Mouse (Mus musculus): Measurements from ENCODE around the gene Abraxas2. TPM values are rescaled to one million over a fixed set of nuclear protein-coding genes. Genes with fewer than 3 reads are reported as not detected.

The Abraxas2 gene
- polyA plus RNA-seq, 1 experiment from 2014 or later, result 41.4 TPM

DNA sequence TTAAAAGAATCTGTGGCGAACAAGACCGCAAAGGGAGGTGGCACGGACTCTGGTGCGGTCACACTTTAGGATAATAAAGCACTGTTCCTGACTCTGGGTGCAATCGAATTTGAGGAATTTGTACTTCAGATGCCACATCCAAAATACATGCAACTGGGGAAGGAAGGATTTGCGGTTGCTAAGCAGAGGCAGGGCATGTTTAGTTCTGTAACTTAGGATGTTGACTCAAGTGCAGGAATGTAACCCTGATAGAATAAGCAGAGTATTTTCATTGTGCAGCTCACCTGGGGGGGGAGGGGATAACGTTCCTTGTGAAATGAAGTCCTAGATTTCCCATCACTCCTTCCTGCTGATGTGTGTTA lies 45.0 kb upstream of the Abraxas2 start:
- 1% methylated on average over 7 of the region's 7 CpGs for WGBS
- Histone ChIP-seq H3K9me3 (ENCODE audit: control insufficient read depth, low read depth, low read length) (no peaks in the 10 kb centered on the region), H3K4me3 (ENCODE audit: low read depth, low read length) (peak overlapping the region; percentile 73), H3K4me2 (replicated peaks; ENCODE audit: low read depth, low read length) (peak overlapping the region; percentile 90), H3K27ac (ENCODE audit: low read length) (peak overlapping the region; percentile 89), H3K4me1 (ENCODE audit: control insufficient read depth, insufficient read depth, low read length) (peaks cover 32% of the 10 kb centered on the region), H3K36me3 (ENCODE audit: control insufficient read depth, insufficient read depth, low read length) (no peaks in the 10 kb centered on the region), H3K9ac (replicated peaks; ENCODE audit: low read depth, low read length) (peak overlapping the region; percentile 74; the same call in 1 of the 2 replicates), H3K27me3 (ENCODE audit: control insufficient read depth, insufficient read depth, low read length) (no peaks in the 10 kb centered on the region)
- no peak for ATAC-seq (ENCODE audit: insufficient number of reproducible peaks, insufficient read depth, low FRiP score, low read depth)

DNA sequence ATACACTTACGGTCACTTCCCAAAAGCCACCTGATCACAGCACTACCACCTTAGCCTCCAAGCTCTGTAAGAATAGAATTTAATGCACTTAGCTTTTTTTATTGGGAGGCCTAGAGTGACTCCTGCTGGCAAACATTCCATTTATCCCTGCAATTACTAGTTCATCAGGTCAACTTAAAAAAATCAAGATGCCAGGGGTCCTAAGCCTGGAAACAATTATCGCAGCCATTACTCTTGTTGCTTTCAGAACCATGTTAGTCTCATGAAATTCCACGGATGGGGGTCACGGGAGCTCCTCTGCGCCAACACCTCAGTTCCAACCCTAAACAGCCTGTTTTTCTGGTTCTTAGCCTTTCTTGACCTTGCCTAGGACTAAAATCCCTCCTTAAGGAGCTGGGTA lies 43.9 kb upstream of the Abraxas2 start:
- Histone ChIP-seq H3K27ac (ENCODE audit: low read length) (no peak overlapping the region), H3K4me3 (ENCODE audit: low read depth, low read length) (no peak overlapping the region), H3K27me3 (ENCODE audit: control insufficient read depth, insufficient read depth, low read length) (no peaks in the 10 kb centered on the region), H3K36me3 (ENCODE audit: control insufficient read depth, insufficient read depth, low read length) (no peaks in the 10 kb centered on the region), H3K9ac (replicated peaks; ENCODE audit: low read depth, low read length) (no peak overlapping the region), H3K9me3 (ENCODE audit: control insufficient read depth, low read depth, low read length) (no peaks in the 10 kb centered on the region), H3K4me1 (ENCODE audit: control insufficient read depth, insufficient read depth, low read length) (peaks cover 22% of the 10 kb centered on the region), H3K4me2 (replicated peaks; ENCODE audit: low read depth, low read length) (no peak overlapping the region)
- 64% methylated on average over 5 of the region's 5 CpGs for WGBS
- no peak for ATAC-seq (ENCODE audit: insufficient number of reproducible peaks, insufficient read depth, low FRiP score, low read depth)

DNA sequence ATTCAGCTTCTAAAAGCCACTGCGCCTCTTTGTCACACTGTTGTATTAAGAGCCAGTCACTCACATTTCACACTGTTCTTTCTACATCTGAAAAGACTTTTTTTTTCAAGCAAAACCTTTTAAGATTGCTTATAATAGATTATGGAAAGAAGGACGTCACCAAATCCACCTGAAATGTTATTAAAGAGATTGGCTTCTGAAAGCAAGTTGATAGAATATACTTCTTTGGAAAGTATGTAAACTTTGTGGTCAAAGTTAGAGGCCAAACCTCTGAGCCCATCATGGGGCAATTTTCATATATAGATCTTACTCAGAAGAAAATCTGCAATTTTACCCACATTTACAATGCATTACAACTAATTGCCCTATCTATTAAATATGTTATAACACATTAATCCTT lies 42.5 kb upstream of the Abraxas2 start:
- no peak overlapping the region for H3K9ac ChIP-seq (replicated peaks; ENCODE audit: low read depth, low read length)
- WGBS, result 65% methylated on average over 2 of the region's 2 CpGs
- no peaks in the 10 kb centered on the region for H3K9me3 ChIP-seq (ENCODE audit: control insufficient read depth, low read depth, low read length)
- no peak overlapping the region for H3K4me2 ChIP-seq (replicated peaks; ENCODE audit: low read depth, low read length)
- H3K36me3 ChIP-seq (ENCODE audit: control insufficient read depth, insufficient read depth, low read length), result no peaks in the 10 kb centered on the region; the same call in 1 of the 2 replicates
- 0 out of 2 replicates have a peak, but pooled peaks cover 9% of the 10 kb centered on the region for H3K4me1 ChIP-seq (ENCODE audit: control insufficient read depth, insufficient read depth, low read length)
- ATAC-seq (ENCODE audit: insufficient number of reproducible peaks, insufficient read depth, low FRiP score, low read depth), result no peak
- no peak overlapping the region for H3K27ac ChIP-seq (ENCODE audit: low read length)
- no peaks in the 10 kb centered on the region for H3K27me3 ChIP-seq (ENCODE audit: control insufficient read depth, insufficient read depth, low read length)
- H3K4me3 ChIP-seq (ENCODE audit: low read depth, low read length), result no peak overlapping the region

DNA sequence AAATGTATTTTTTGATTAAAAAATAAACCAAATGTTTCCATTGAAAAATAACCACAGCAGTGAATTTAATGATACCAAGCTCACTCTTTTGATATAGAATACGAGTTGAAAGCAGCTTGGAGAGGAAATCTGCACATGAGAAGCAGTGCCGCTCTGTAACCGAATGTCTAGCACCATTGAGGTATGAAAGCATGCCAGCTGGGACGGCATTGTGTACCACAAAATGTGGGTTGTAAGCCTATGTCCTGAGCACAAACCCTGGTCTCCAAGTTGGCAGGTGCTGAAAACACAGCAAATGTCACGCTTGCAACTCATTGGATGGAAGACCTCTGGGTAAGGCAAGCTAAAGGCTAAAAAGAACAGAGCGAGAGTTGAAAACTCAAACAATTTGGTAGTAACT lies 42.0 kb upstream of the Abraxas2 start:
- Histone ChIP-seq H3K27me3 (ENCODE audit: control insufficient read depth, insufficient read depth, low read length) (no peaks in the 10 kb centered on the region), H3K9me3 (ENCODE audit: control insufficient read depth, low read depth, low read length) (no peaks in the 10 kb centered on the region), H3K4me2 (replicated peaks; ENCODE audit: low read depth, low read length) (no peak overlapping the region), H3K27ac (ENCODE audit: low read length) (no peak overlapping the region), H3K4me1 (ENCODE audit: control insufficient read depth, insufficient read depth, low read length) (0 out of 2 replicates have a peak, but pooled peaks cover 4% of the 10 kb centered on the region), H3K4me3 (ENCODE audit: low read depth, low read length) (no peak overlapping the region), H3K36me3 (ENCODE audit: control insufficient read depth, insufficient read depth, low read length) (no peaks in the 10 kb centered on the region; the same call in 1 of the 2 replicates), H3K9ac (replicated peaks; ENCODE audit: low read depth, low read length) (no peak overlapping the region)
- 92% methylated on average over 6 of the region's 6 CpGs for WGBS
- no peak for ATAC-seq (ENCODE audit: insufficient number of reproducible peaks, insufficient read depth, low FRiP score, low read depth)

DNA sequence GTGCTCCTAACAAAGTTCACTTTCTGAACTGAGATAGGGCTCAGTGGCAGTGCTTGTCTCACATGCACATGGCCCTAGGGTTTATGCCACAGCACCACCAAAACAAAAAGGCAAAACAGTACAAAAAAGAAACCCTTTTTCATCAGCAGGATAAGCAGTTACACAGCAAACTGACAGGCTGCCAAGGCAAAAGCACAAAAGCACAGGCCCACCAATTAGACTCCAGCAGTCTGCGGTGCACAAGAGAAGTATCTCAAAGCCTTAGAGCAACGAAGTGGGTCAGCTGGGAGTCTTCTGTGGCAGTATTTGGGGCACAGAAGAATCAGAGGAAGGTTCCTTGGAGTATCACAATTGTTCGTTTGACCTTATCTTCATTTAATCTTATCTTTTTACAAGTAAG lies 38.3 kb upstream of the Abraxas2 start:
- 76% methylated on average over 3 of the region's 3 CpGs for WGBS
- no peak overlapping the region for H3K4me2 ChIP-seq (replicated peaks; ENCODE audit: low read depth, low read length)
- ATAC-seq (ENCODE audit: insufficient number of reproducible peaks, insufficient read depth, low FRiP score, low read depth), result no peak
- no peak overlapping the region for H3K27ac ChIP-seq (ENCODE audit: low read length)
- H3K36me3 ChIP-seq (ENCODE audit: control insufficient read depth, insufficient read depth, low read length), result peaks cover 6% of the 10 kb centered on the region; the same call in 1 of the 2 replicates
- H3K9me3 ChIP-seq (ENCODE audit: control insufficient read depth, low read depth, low read length), result no peaks in the 10 kb centered on the region
- H3K4me1 ChIP-seq (ENCODE audit: control insufficient read depth, insufficient read depth, low read length), result no peaks in the 10 kb centered on the region
- no peak overlapping the region for H3K9ac ChIP-seq (replicated peaks; ENCODE audit: low read depth, low read length)
- no peak overlapping the region for H3K4me3 ChIP-seq (ENCODE audit: low read depth, low read length)
- no peaks in the 10 kb centered on the region for H3K27me3 ChIP-seq (ENCODE audit: control insufficient read depth, insufficient read depth, low read length)

DNA sequence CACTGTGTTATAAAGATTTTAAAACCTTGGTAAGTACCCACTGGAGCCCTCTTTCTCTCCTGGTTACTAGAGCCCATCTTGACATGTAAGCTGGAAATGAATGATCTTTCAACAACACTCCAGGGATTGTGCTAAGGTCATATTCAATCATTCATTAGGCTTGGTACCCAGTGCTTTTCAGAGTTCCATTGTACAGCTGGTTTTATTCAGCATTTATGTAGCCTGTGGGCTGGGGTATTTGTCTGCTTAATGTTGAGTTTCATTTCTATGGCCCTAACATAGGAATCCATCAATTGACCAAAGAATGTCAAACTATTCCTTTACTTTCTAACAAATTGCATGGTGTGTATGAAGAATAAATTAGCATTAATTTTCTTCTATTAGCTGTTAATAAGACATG lies 35.2 kb upstream of the Abraxas2 start:
- no peak for ATAC-seq (ENCODE audit: insufficient number of reproducible peaks, insufficient read depth, low FRiP score, low read depth)
- no peaks in the 10 kb centered on the region for H3K9me3 ChIP-seq (ENCODE audit: control insufficient read depth, low read depth, low read length)
- peaks cover 14% of the 10 kb centered on the region; the same call in 1 of the 2 replicates for H3K36me3 ChIP-seq (ENCODE audit: control insufficient read depth, insufficient read depth, low read length)
- H3K4me3 ChIP-seq (ENCODE audit: low read depth, low read length), result no peak overlapping the region
- H3K27me3 ChIP-seq (ENCODE audit: control insufficient read depth, insufficient read depth, low read length), result no peaks in the 10 kb centered on the region
- H3K4me1 ChIP-seq (ENCODE audit: control insufficient read depth, insufficient read depth, low read length), result no peaks in the 10 kb centered on the region
- no peak overlapping the region for H3K4me2 ChIP-seq (replicated peaks; ENCODE audit: low read depth, low read length)
- H3K27ac ChIP-seq (ENCODE audit: low read length), result no peak overlapping the region
- no peak overlapping the region for H3K9ac ChIP-seq (replicated peaks; ENCODE audit: low read depth, low read length)

DNA sequence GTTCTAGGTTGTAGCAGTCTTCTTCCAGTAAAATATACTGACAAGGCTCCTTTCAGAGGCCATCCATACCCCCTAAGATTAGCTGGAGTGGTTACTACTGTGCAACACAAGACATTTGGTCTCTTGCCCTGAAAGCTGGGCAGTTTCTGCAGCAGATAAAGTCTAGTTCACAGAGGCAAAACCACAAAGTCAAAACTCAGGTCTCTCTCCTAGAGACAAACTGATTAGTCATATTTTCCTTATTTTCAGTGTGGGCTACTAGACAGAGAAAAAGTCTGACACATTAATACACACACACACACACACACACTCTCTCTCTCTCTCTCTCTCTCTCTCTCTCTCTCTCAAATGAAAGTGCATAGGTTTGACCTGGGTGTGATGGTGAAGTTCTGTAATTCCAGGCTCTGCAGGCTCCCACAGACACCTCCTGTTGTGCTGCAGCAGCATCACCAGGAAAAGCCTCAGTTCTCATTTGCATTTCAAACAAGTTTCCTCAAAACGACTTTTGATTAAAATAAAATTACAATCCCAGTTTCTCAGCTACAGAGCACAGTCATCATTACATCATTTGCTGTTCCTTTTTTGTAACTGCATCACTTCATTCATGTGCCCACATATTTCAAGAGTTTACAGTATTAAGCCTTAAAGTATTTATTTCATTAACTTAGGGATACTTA lies 34.5 kb upstream of the Abraxas2 start:
- Histone ChIP-seq H3K4me2 (replicated peaks; ENCODE audit: low read depth, low read length) (no peak overlapping the region), H3K9me3 (ENCODE audit: control insufficient read depth, low read depth, low read length) (no peaks in the 10 kb centered on the region), H3K36me3 (ENCODE audit: control insufficient read depth, insufficient read depth, low read length) (peaks cover 14% of the 10 kb centered on the region; the same call in 1 of the 2 replicates), H3K4me3 (ENCODE audit: low read depth, low read length) (no peak overlapping the region), H3K9ac (replicated peaks; ENCODE audit: low read depth, low read length) (no peak overlapping the region), H3K27me3 (ENCODE audit: control insufficient read depth, insufficient read depth, low read length) (no peaks in the 10 kb centered on the region), H3K4me1 (ENCODE audit: control insufficient read depth, insufficient read depth, low read length) (no peaks in the 10 kb centered on the region), H3K27ac (ENCODE audit: low read length) (no peak overlapping the region)
- 19% methylated on average over 1 of the region's 1 CpGs for WGBS
- no peak for ATAC-seq (ENCODE audit: insufficient number of reproducible peaks, insufficient read depth, low FRiP score, low read depth)

DNA sequence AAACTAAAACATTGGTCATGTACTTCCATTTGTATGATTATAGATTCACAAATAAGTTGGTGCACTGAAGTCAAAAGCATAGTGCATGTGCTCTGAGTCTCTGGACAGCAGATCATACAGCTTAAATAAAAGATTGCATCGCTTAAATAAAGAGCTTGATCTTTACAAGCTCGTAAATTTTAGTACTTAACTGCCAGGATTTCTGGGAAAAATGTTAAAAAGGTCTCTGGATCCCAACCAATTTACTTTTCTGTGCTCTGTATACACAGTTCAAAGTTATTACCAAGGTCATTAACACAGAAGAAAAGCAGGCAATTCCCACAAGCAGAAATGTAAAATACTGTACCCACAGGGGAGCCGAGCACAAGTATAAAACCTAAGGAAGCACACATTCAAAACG lies 28.1 kb upstream of the Abraxas2 start:
- no peak overlapping the region for H3K4me2 ChIP-seq (replicated peaks; ENCODE audit: low read depth, low read length)
- H3K4me1 ChIP-seq (ENCODE audit: control insufficient read depth, insufficient read depth, low read length), result no peaks in the 10 kb centered on the region
- 74% methylated on average over 4 of the region's 4 CpGs for WGBS
- H3K4me3 ChIP-seq (ENCODE audit: low read depth, low read length), result no peak overlapping the region
- peaks cover 19% of the 10 kb centered on the region for H3K36me3 ChIP-seq (ENCODE audit: control insufficient read depth, insufficient read depth, low read length)
- no peak for ATAC-seq (ENCODE audit: insufficient number of reproducible peaks, insufficient read depth, low FRiP score, low read depth)
- no peaks in the 10 kb centered on the region for H3K9me3 ChIP-seq (ENCODE audit: control insufficient read depth, low read depth, low read length)
- H3K9ac ChIP-seq (replicated peaks; ENCODE audit: low read depth, low read length), result no peak overlapping the region
- no peak overlapping the region for H3K27ac ChIP-seq (ENCODE audit: low read length)
- no peaks in the 10 kb centered on the region for H3K27me3 ChIP-seq (ENCODE audit: control insufficient read depth, insufficient read depth, low read length)

DNA sequence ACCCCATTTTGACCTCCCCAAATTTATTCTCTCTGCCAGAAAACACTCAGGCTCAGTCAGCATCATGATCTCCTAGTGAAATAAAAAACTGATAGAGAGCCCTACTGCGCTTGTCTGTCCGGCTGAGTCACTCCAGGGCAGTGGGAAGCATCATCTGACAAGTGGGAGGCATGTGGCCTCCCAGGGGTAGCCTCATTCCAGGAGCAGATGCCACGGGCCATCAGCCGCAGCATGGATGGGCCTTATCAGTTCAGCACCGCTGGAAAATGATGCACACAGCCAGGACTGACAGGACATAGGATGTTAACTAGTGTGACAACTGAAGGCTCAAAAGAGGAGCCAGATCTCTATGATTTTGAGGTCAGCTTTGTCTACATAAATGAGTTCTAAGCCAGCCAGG lies 17.7 kb upstream of the Abraxas2 start:
- 82% methylated on average over 5 of the region's 5 CpGs for WGBS
- Histone ChIP-seq H3K36me3 (ENCODE audit: control insufficient read depth, insufficient read depth, low read length) (peaks cover 9% of the 10 kb centered on the region), H3K4me2 (replicated peaks; ENCODE audit: low read depth, low read length) (no peak overlapping the region), H3K4me3 (ENCODE audit: low read depth, low read length) (no peak overlapping the region), H3K4me1 (ENCODE audit: control insufficient read depth, insufficient read depth, low read length) (no peaks in the 10 kb centered on the region), H3K27me3 (ENCODE audit: control insufficient read depth, insufficient read depth, low read length) (no peaks in the 10 kb centered on the region), H3K27ac (ENCODE audit: low read length) (no peak overlapping the region), H3K9ac (replicated peaks; ENCODE audit: low read depth, low read length) (no peak overlapping the region), H3K9me3 (ENCODE audit: control insufficient read depth, low read depth, low read length) (no peaks in the 10 kb centered on the region)
- ATAC-seq (ENCODE audit: insufficient number of reproducible peaks, insufficient read depth, low FRiP score, low read depth), result no peak
